In the genomic region with DNA sequence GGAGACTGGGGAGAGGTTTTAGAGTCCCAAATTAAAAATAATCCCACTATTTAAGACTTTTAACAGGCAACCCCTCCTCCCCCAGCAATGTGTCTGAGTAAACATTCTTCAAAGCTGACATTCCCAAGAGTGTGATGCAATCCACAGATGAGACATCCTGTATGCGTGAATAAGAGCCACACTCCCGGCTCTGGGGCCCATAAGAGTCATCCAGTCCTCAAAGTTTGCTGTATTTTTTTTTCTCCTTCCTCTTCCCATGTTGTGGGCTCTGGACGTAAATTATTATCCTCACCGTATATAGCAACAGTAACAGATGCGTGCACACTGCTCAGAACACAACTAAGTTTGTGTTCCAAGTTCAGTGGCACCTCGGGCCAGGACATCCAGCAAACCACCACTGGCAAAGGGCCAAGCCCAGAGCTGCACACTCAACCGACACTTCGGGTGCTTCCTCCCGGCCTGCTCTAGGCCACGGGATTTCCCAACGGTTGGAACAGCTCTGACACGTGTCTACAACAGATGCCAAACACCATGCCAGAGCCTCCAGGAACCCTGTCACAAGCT, we compare ENCODE assay signal across 9 mouse cellular contexts.
A peak's percentile ranks its signal among the peaks of the same experiment; 100 is the strongest.
DNase-seq lines count a peak whose midpoint lies in the region; ATAC-seq and TF ChIP-seq lines count a peak whose summit lies in the region.
"Had no signal": no experiment of that assay in that cellular context is flagged by ENCODE, and none has a peak within 500 bp of the region (broad histone marks: within the 10 kb centered on the region; RNA-seq: fewer than 3 reads in every experiment).

No protein-coding gene starts in this region.

- no peak for DNase-seq in forebrain, embryonic 14.5 days (ENCODE audit: low spot score)
- no peak for DNase-seq in forebrain, postnatal 0 days
- DNase-seq in embryonic facial prominence, embryonic 14.5 days (ENCODE audit: low spot score), result peak; percentile 60
- DNase-seq in intestine, embryonic 14.5 days (ENCODE audit: low spot score), result no peak
- peak; percentile 91 for DNase-seq in lung, postnatal 10 days
- no peak for DNase-seq in embryo, embryonic 10 days (ENCODE audit: low spot score)
- DNase-seq in B cell, adult 2 months, result no peak
- no peak for DNase-seq in cerebellum, adult 9-10 months

- H3K36me3 ChIP-seq in forebrain, embryonic 14.5 days (ENCODE audit: control insufficient read depth, insufficient read depth, low read length), result no peaks in the 10 kb centered on the region
- H3K36me3 ChIP-seq in forebrain, postnatal 0 days (ENCODE audit: insufficient read depth), result no peaks in the 10 kb centered on the region
- H3K36me3 ChIP-seq in embryonic facial prominence, embryonic 14.5 days (ENCODE audit: control insufficient read depth, insufficient read depth, low read length), result no peaks in the 10 kb centered on the region
- no peaks in the 10 kb centered on the region for H3K36me3 ChIP-seq in intestine, embryonic 14.5 days (ENCODE audit: control insufficient read depth, insufficient read depth, low read length)
- H3K36me3 ChIP-seq: neural tube, embryonic 12.5 days had no signal

- no peak for TF ChIP-seq CTCF in forebrain, postnatal 0 days (IDR thresholded peaks at IDR 0.05; ENCODE audit: low read depth)

- WGBS in forebrain, embryonic 14.5 days, result 82% methylated on average over 12 of the region's 12 CpGs
- 69% methylated on average over 12 of the region's 12 CpGs for WGBS in forebrain, postnatal 0 days
- 61% methylated on average over 12 of the region's 12 CpGs for WGBS in embryonic facial prominence, embryonic 14.5 days
- WGBS in intestine, embryonic 14.5 days, result 47% methylated on average over 12 of the region's 12 CpGs

- H3K27ac ChIP-seq in forebrain, embryonic 14.5 days (ENCODE audit: low read depth, low read length), result 0 out of 2 replicates have a peak overlapping the region, but pooled peaks have one; percentile 21
- H3K27ac ChIP-seq in forebrain, postnatal 0 days (ENCODE audit: low read depth, low read length), result no peak overlapping the region
- H3K27ac ChIP-seq in embryonic facial prominence, embryonic 14.5 days (replicated peaks; ENCODE audit: low read depth, low read length), result no peak overlapping the region
- H3K27ac ChIP-seq in intestine, embryonic 14.5 days (ENCODE audit: low read depth), result peak overlapping the region; percentile 33; the same call in 1 of the 2 replicates
- H3K27ac ChIP-seq: neural tube, embryonic 12.5 days had no signal

- no peaks in the 10 kb centered on the region for H3K27me3 ChIP-seq in forebrain, embryonic 14.5 days (replicated peaks; ENCODE audit: control insufficient read depth, insufficient read depth, low read length)
- H3K27me3 ChIP-seq in forebrain, postnatal 0 days (ENCODE audit: insufficient read depth, low read length), result no peaks in the 10 kb centered on the region
- no peaks in the 10 kb centered on the region for H3K27me3 ChIP-seq in embryonic facial prominence, embryonic 14.5 days (replicated peaks; ENCODE audit: control insufficient read depth, insufficient read depth, low read length)
- no peaks in the 10 kb centered on the region for H3K27me3 ChIP-seq in intestine, embryonic 14.5 days (replicated peaks; ENCODE audit: control insufficient read depth, insufficient read depth, low read length)
- H3K27me3 ChIP-seq: neural tube, embryonic 12.5 days had no signal

- H3K4me2 ChIP-seq in forebrain, embryonic 14.5 days (ENCODE audit: low read length), result no peak overlapping the region
- H3K4me2 ChIP-seq in forebrain, postnatal 0 days (ENCODE audit: low read depth), result no peak overlapping the region
- no peak overlapping the region for H3K4me2 ChIP-seq in embryonic facial prominence, embryonic 14.5 days (ENCODE audit: low read depth, low read length)
- peak overlapping the region; percentile 18; the same call in 1 of the 2 replicates for H3K4me2 ChIP-seq in intestine, embryonic 14.5 days (ENCODE audit: low read length)
- H3K4me2 ChIP-seq: neural tube, embryonic 12.5 days had no signal

- H3K4me3 ChIP-seq in forebrain, embryonic 14.5 days (ENCODE audit: low read depth, low read length), result no peak overlapping the region
- no peak overlapping the region for H3K4me3 ChIP-seq in forebrain, postnatal 0 days (ENCODE audit: low read depth, low read length)
- no peak overlapping the region for H3K4me3 ChIP-seq in embryonic facial prominence, embryonic 14.5 days (ENCODE audit: low read depth, low read length)
- no peak overlapping the region for H3K4me3 ChIP-seq in intestine, embryonic 14.5 days (ENCODE audit: low read depth, low read length)
- H3K4me3 ChIP-seq: neural tube, embryonic 12.5 days had no signal

- H3K4me1 ChIP-seq in forebrain, embryonic 14.5 days (ENCODE audit: control insufficient read depth, insufficient read depth, low read length), result 0 out of 2 replicates have a peak, but pooled peaks cover 4% of the 10 kb centered on the region
- H3K4me1 ChIP-seq in forebrain, postnatal 0 days (ENCODE audit: insufficient read depth), result peaks cover 11% of the 10 kb centered on the region
- H3K4me1 ChIP-seq in embryonic facial prominence, embryonic 14.5 days (ENCODE audit: control insufficient read depth, insufficient read depth, low read length), result peaks cover 8% of the 10 kb centered on the region; the same call in 1 of the 2 replicates
- peaks cover 9% of the 10 kb centered on the region for H3K4me1 ChIP-seq in intestine, embryonic 14.5 days (replicated peaks; ENCODE audit: control insufficient read depth, insufficient read depth, low read length)

- no peaks in the 10 kb centered on the region for H3K9me3 ChIP-seq in forebrain, embryonic 14.5 days (replicated peaks; ENCODE audit: control insufficient read depth, low read length)
- H3K9me3 ChIP-seq in forebrain, postnatal 0 days (ENCODE audit: low read length), result no peaks in the 10 kb centered on the region
- no peaks in the 10 kb centered on the region for H3K9me3 ChIP-seq in embryonic facial prominence, embryonic 14.5 days (ENCODE audit: control insufficient read depth, low read length)
- H3K9me3 ChIP-seq in intestine, embryonic 14.5 days (ENCODE audit: control insufficient read depth, low read length), result no peaks in the 10 kb centered on the region
- H3K9me3 ChIP-seq: neural tube, embryonic 12.5 days had no signal

- H3K9ac ChIP-seq in forebrain, embryonic 14.5 days (ENCODE audit: low read length), result no peak overlapping the region
- no peak overlapping the region for H3K9ac ChIP-seq in forebrain, postnatal 0 days
- no peak overlapping the region for H3K9ac ChIP-seq in embryonic facial prominence, embryonic 14.5 days (ENCODE audit: low read depth, low read length)
- H3K9ac ChIP-seq in intestine, embryonic 14.5 days (ENCODE audit: low read length), result no peak overlapping the region
- H3K9ac ChIP-seq: neural tube, embryonic 12.5 days had no signal

- no peak for ATAC-seq in forebrain, embryonic 14.5 days
- no peak for ATAC-seq in forebrain, postnatal 0 days
- no peak for ATAC-seq in embryonic facial prominence, embryonic 14.5 days (ENCODE audit: low read depth)
- ATAC-seq in intestine, embryonic 14.5 days (replicated peaks; ENCODE audit: low FRiP score, low TSS enrichment, low read depth), result no peak

Comparison
In these comparisons a context has a peak if more than half of its experiments do, and no peak if none do; other contexts are left out.
1. H3K27ac ChIP-seq: peak in forebrain, embryonic 14.5 days (single experiment) and intestine, embryonic 14.5 days (single experiment); none in forebrain, postnatal 0 days (single experiment) and embryonic facial prominence, embryonic 14.5 days (single experiment).
2. DNase-seq: peak in embryonic facial prominence, embryonic 14.5 days (single experiment) and lung, postnatal 10 days (single experiment); none in forebrain, embryonic 14.5 days (single experiment), forebrain, postnatal 0 days (single experiment), intestine, embryonic 14.5 days (single experiment), embryo, embryonic 10 days (single experiment), B cell, adult 2 months (0 of 2) and cerebellum, adult 9-10 months (single experiment).